Comparison of ENCODE assay signal across 16 mouse cellular contexts in the genomic region with DNA sequence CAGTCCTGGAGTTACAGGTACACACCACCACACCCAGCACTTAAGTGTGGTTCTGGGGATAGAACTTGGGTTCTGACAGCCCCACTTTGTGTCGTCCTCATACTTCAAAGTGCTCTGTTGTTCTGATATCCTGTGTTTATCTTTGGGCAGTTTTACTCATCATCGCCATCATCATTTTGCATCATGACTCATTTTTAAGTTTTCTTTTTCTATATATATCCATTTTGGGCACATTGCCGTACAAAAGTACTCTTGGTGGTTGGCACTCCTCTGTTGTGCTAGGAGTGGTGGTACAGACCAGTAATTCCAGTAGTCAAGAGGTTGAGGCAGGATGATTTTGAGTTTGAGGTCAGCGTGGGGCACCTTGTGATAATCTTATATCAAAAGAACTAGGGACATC. TPM values are rescaled to one million over a fixed set of nuclear protein-coding genes. Genes with fewer than 3 reads are reported as not detected.
"Had no signal": no experiment of that assay in that cellular context is flagged by ENCODE, and none has a peak within 500 bp of the region (broad histone marks: within the 10 kb centered on the region; RNA-seq: fewer than 3 reads in every experiment).

No protein-coding gene starts in this region.

- H3K4me3 ChIP-seq: left cerebral cortex, adult 2 months; limb, embryonic 15.5 days; liver, embryonic 12.5 days; midbrain, embryonic 10.5 days; myocyte; neural tube, embryonic 12.5 days; stomach, embryonic 15.5 days had no signal

- ATAC-seq: liver, embryonic 12.5 days had no signal

- H3K9ac ChIP-seq: limb, embryonic 15.5 days; liver, embryonic 12.5 days; lung, embryonic 14.5 days; neural tube, embryonic 12.5 days; stomach, embryonic 15.5 days had no signal

- H3K9me3 ChIP-seq: limb, embryonic 15.5 days; liver, embryonic 12.5 days; midbrain, embryonic 10.5 days; neural tube, embryonic 12.5 days; stomach, embryonic 15.5 days had no signal

- DNase-seq: kidney, postnatal 10 days; lung, embryonic 14.5 days; midbrain, embryonic 14.5 days; retina, postnatal 1 day; right cerebral cortex, postnatal 4 days; spleen, adult 18-20 months; thymus, adult 2 months; thymus, postnatal 36 days had no signal

- H3K4me2 ChIP-seq: limb, embryonic 15.5 days; liver, embryonic 12.5 days; lung, embryonic 14.5 days; neural tube, embryonic 12.5 days; stomach, embryonic 15.5 days had no signal

- H3K27me3 ChIP-seq: limb, embryonic 15.5 days; liver, embryonic 12.5 days; neural tube, embryonic 12.5 days; stomach, embryonic 15.5 days had no signal

- H3K36me3 ChIP-seq: midbrain, embryonic 10.5 days; neural tube, embryonic 12.5 days; stomach, embryonic 15.5 days had no signal

- H3K27ac ChIP-seq: left cerebral cortex, adult 2 months; limb, embryonic 15.5 days; liver, embryonic 12.5 days; midbrain, embryonic 10.5 days; neural tube, embryonic 12.5 days; stomach, embryonic 15.5 days had no signal

RNA-seq across cellular contexts. Expression of gene Slc26a8, which starts 11.1 kb away (rescaled TPM):
- polyA plus RNA-seq: myocyte had no signal

RNA-seq across cellular contexts. Expression of gene AC170998.1, which starts 24.7 kb away (rescaled TPM):
- polyA plus RNA-seq: myocyte; testis, adult 2 months had no signal
